Mouse (Mus musculus) megakaryocyte-erythroid progenitor cell, adult 5-6 weeks (primary cell): ENCODE measurements at regions not wholly inside any gene's neighbourhood (a gene's known extent, or its start where the extent isn't known, plus 50 kb on each side); places are given as distances from the start of the nearest gene placed in this dataset.

Experiments used
- ATAC-seq: replicated peaks from 2 replicates; pipeline ENCODE4 v1.8.0; 2016; ENCODE audit warnings: mild to moderate bottlenecking, inconsistent platforms; ENCODE audit not compliant: severe bottlenecking, poor library complexity, low FRiP score, low TSS enrichment

- ATAC-seq: no peak
These were observed 85.0 kb downstream of the Arl4a start for GRCm38 (mm10) chr12:39952854-39953253.

- ATAC-seq: no peak
These were observed 85.9 kb downstream of the Arl4a start for GRCm38 (mm10) chr12:39951911-39952310.

GRCm38 (mm10) chr12:39950270-39950801, 87.5 kb downstream of the Arl4a start:
- ATAC-seq: no peak

GRCm38 (mm10) chr12:39942910-39943309, 94.9 kb downstream of the Arl4a start:
- no peak for ATAC-seq

GRCm38 (mm10) chr12:39941162-39941561, 96.7 kb downstream of the Arl4a start:
- no peak for ATAC-seq

- ATAC-seq: no peak
These were observed 98.8 kb downstream of the Arl4a start for GRCm38 (mm10) chr12:39939017-39939416.

- no peak for ATAC-seq
These were observed 99.6 kb downstream of the Arl4a start for GRCm38 (mm10) chr12:39938211-39938610.

GRCm38 (mm10) chr12:39936331-39936730, 101.5 kb downstream of the Arl4a start:
- ATAC-seq: no peak

GRCm38 (mm10) chr12:39935775-39936174, 102.0 kb downstream of the Arl4a start:
- ATAC-seq: no peak

- no peak for ATAC-seq
These were observed 102.9 kb downstream of the Arl4a start for GRCm38 (mm10) chr12:39934877-39935276.

- ATAC-seq: no peak
These were observed 106.6 kb downstream of the Arl4a start for GRCm38 (mm10) chr12:39931251-39931650.

- ATAC-seq: no peak
These were observed 109.9 kb downstream of the Arl4a start for GRCm38 (mm10) chr12:39927902-39928301.

- ATAC-seq: no peak
These were observed 110.8 kb downstream of the Arl4a start for GRCm38 (mm10) chr12:39927014-39927413.

GRCm38 (mm10) chr12:39921481-39921880, 116.3 kb downstream of the Arl4a start:
- no peak for ATAC-seq

GRCm38 (mm10) chr12:39920466-39920913, 117.3 kb downstream of the Arl4a start:
- ATAC-seq: 0 out of 2 replicates have a peak, but pooled peaks have one; percentile 47

- no peak for ATAC-seq
These were observed 117.9 kb downstream of the Arl4a start for GRCm38 (mm10) chr12:39919909-39920308.

GRCm38 (mm10) chr12:39888493-39888892, 149.3 kb downstream of the Arl4a start:
- ATAC-seq: no peak

GRCm38 (mm10) chr12:39885366-39885765, 152.5 kb downstream of the Arl4a start:
- no peak for ATAC-seq

GRCm38 (mm10) chr12:39880309-39880708, 157.5 kb downstream of the Arl4a start:
- ATAC-seq: no peak

- ATAC-seq: no peak
These were observed 163.9 kb downstream of the Arl4a start for GRCm38 (mm10) chr12:39873917-39874316.

- ATAC-seq: no peak
These were observed 176.0 kb downstream of the Arl4a start for GRCm38 (mm10) chr12:39861797-39862196.

- no peak for ATAC-seq
These were observed 186.2 kb downstream of the Arl4a start for GRCm38 (mm10) chr12:39851610-39852009.
